Mouse (Mus musculus): ENCODE results near the gene Glud1. TPM values are rescaled to one million over a fixed set of nuclear protein-coding genes. Genes with fewer than 3 reads are reported as not detected.
A peak's percentile ranks its signal among the peaks of the same experiment; 100 is the strongest.
"Not testable (repeated sequence)": the region's sequence is repeated elsewhere in the genome, so short reads cannot be mapped to it uniquely, and the experiment has no call there.

Gene Glud1
- polyA plus RNA-seq, 1 experiment: 41.8 TPM

DNA sequence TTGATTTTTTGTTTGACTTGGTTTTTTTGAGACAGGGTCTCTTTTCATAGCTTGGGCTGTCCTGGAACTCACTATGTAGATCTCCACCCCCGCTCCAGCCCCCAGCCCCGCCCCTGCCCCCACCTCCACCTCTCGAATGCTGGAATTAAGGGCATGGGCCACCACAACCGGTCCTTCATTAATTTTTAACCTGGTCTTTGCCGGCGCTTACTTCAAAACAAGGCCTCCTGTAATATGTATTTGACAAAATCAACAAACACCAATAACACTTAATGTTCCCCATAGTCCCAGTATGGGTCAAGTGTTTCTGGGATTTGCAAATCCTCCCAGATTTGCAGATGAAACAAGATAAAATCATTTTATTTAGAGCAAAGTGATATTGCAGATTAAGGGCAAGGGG lies 49.7 kb downstream of the Glud1 start:
- 70% methylated on average over 6 of the region's 6 CpGs for WGBS
- no peak overlapping the region for H3K27ac ChIP-seq (ENCODE audit: control insufficient read depth, insufficient read depth, low read depth, low read length, poor library complexity)
- no peak for TF ChIP-seq CTCF (IDR thresholded peaks at IDR 0.05; ENCODE audit: control insufficient read depth, insufficient read depth, low read length)
- TF ChIP-seq POLR2A (IDR thresholded peaks at IDR 0.05; ENCODE audit: borderline replicate concordance, control insufficient read depth, low read depth, low read length): no peak
- no peaks in the 10 kb centered on the region for H3K4me1 ChIP-seq (ENCODE audit: control insufficient read depth, insufficient read depth, low read length)
- H3K4me3 ChIP-seq (replicated peaks; ENCODE audit: control insufficient read depth, low read depth, low read length): no peak overlapping the region

DNA sequence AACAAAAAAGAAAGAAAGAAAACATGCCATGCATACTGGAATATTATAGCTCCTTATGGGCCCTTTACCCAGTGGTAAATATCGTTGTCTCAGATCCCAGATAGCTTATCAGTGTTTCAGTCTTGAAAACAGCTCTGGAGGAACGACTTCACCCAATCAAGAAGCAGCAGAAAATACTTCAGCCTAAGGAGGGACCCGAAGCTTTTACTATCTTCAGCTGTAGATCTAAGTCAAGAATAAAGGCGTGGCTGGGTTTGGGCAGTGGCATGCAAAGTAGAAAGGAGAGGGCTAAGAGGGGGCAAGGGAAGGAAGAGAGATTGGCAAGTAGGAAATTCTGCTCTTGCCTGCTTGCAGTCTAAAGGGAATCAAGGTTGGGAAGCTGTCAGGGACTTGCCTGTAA lies 51.6 kb downstream of the Glud1 start:
- 47% methylated on average over 4 of the region's 4 CpGs for WGBS
- TF ChIP-seq POLR2A (IDR thresholded peaks at IDR 0.05; ENCODE audit: borderline replicate concordance, control insufficient read depth, low read depth, low read length) (no peak), CTCF (IDR thresholded peaks at IDR 0.05; ENCODE audit: control insufficient read depth, insufficient read depth, low read length) (no peak)

DNA sequence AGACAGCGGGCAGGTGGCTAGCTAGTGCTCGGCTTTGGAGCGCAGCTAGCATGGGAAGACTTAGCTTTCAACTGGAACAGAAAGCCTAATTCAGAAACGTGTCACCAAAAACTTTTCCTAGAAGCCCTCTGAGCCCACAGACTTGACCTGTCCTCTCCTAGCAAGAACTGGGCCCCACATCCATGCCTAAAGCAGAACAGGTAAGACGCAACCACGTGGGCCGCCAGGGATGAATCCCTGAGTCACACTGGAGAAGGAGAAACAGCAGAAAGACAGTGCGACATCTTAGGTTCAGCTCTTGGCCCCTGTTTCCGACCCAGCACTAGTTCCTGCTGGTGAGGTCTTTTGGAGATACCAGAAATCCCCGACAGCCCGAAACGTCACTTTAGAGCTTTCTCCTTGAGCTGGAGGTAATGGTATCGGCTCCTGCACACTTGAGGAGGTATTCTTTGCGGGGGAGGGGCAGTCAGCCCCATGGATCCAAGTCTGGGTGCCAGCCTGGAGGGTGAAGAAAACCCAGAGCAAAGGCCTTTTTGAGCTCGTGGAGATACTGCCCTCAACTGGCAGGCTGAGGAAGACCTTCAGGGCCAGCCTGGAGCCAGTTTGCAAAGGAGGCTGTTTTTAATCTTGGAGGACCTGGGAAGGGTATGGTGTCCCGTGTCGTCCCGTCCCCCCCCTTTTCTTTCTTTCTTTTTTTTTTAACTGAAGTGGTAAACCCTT lies 52.4 kb downstream of the Glud1 start:
- H3K27ac ChIP-seq (ENCODE audit: control insufficient read depth, insufficient read depth, low read depth, low read length, poor library complexity): no peak overlapping the region
- 49% methylated on average over 18 of the region's 18 CpGs for WGBS
- TF ChIP-seq POLR2A (IDR thresholded peaks at IDR 0.05; ENCODE audit: borderline replicate concordance, control insufficient read depth, low read depth, low read length): no peak
- TF ChIP-seq CTCF (IDR thresholded peaks at IDR 0.05; ENCODE audit: control insufficient read depth, insufficient read depth, low read length): peak; percentile 52
- no peaks in the 10 kb centered on the region for H3K4me1 ChIP-seq (ENCODE audit: control insufficient read depth, insufficient read depth, low read length)
- no peak overlapping the region for H3K4me3 ChIP-seq (replicated peaks; ENCODE audit: control insufficient read depth, low read depth, low read length)

More for the DNA sequence above, 51.6 kb downstream of the Glud1 start:
- Histone ChIP-seq H3K4me1 (ENCODE audit: control insufficient read depth, insufficient read depth, low read length) (no peaks in the 10 kb centered on the region), H3K27ac (ENCODE audit: control insufficient read depth, insufficient read depth, low read depth, low read length, poor library complexity) (no peak overlapping the region), H3K4me3 (replicated peaks; ENCODE audit: control insufficient read depth, low read depth, low read length) (no peak overlapping the region)

DNA sequence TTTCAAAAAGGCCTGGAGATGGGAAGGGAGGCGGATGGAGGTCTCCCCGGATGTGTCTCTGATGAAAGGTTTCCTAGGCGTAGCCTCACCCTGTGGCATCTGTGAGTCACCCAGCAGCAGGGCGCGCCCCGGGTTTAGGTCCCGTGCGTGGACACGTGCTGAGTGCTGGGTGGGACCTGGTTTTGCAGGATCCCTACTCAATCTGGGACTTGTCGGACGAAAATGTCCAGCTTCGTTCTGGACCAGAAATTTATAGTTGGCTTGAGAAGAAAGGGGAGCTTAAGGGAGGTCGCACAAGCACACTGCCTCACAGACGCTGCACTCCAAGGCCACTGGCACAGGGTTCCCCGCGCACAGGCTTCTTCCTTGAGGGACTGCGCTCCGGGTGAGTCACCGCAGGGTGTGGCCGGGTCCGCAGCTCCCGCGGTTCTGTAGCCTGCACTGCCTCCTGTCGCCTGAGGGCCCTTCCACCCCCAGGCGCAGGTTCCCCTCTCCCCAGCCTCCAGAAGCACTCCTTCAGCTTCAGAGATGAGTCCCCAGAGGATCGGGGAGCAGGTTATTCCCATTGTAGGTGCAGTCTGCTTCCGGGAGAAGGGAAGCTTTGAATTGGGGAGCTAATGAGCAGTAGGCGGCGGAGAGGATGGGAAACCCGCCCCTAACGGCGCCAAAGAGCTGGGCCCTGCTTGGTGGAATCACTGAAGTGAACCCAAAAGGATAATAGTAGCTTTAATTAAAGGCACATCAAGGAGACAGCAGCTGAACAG lies 53.1 kb downstream of the Glud1 start:
- no peak overlapping the region; the same call in 1 of the 2 replicates for H3K27ac ChIP-seq (ENCODE audit: control insufficient read depth, insufficient read depth, low read depth, low read length, poor library complexity)
- TF ChIP-seq CTCF (IDR thresholded peaks at IDR 0.05; ENCODE audit: control insufficient read depth, insufficient read depth, low read length) (no peak), POLR2A (IDR thresholded peaks at IDR 0.05; ENCODE audit: borderline replicate concordance, control insufficient read depth, low read depth, low read length) (no peak)

DNA sequence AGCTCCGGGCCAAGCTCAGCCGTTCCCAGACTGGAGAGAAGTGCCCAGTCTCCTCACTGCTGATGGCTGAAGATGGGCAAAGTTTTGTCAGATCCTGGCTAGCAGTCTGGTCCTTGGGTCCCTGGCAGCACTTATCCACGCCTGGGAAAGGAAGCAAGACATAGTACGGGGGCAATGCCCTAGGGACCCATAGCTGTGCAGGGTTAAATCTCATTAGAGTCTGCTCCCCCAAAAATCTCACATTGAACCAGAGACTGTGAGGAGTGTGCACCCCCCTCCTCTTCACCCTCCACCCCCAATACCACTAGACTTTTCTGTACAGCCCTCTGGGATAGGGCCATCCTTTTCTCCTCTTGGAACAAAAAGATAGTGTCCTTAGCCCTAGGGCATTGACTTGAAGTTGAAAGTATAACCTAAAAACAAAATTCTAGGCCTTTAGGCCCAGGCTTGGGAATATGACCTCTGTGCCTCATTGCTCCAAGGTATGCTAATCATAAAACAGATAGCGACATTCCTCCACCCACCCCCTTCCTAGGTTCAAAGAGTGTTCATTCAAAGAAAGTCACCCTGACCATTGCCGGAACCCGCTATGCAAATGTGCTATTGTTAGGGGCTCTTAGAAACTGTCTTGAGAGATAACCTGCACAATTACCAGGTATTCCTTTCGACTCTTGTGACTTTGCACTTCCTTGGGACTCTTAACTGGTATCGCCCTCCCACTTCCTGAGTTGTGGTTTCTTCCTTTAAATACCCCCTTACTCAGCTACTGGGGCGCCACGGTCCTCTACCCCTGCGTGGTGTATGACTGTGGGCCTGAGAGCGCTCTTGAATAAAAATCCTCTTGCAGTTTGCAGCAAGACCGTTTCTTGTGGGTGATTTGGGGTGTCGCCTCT lies 54.0 kb downstream of the Glud1 start:
- H3K4me3 ChIP-seq (replicated peaks; ENCODE audit: control insufficient read depth, low read depth, low read length); H3K4me1 ChIP-seq (ENCODE audit: control insufficient read depth, insufficient read depth, low read length); H3K27ac ChIP-seq (ENCODE audit: control insufficient read depth, insufficient read depth, low read depth, low read length, poor library complexity): not testable (repeated sequence)
- WGBS: 81% methylated on average over 15 of the region's 15 CpGs

More for the DNA sequence above, 53.1 kb downstream of the Glud1 start:
- 14% methylated on average over 32 of the region's 32 CpGs for WGBS
- Histone ChIP-seq H3K4me3 (replicated peaks; ENCODE audit: control insufficient read depth, low read depth, low read length) (no peak overlapping the region), H3K4me1 (ENCODE audit: control insufficient read depth, insufficient read depth, low read length) (no peaks in the 10 kb centered on the region)

DNA sequence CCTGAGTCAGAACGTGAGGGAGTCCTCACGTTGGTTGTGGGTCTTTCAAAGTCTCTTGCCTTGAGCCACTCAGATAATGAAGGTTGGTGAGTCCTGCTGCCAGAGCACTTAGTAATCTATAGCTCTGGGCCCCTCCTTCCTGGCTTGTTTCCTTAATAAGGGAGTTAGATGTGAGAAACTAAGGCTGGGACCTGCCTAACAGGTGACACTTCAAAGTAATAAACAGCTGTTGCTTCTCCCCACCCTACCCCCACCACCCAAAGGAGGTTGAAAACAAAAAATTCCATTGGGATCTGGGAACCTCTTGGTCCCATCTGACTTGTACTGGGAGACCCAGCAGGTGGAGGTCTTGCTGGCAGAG lies 54.6 kb downstream of the Glud1 start:
- Histone ChIP-seq H3K4me3 (replicated peaks; ENCODE audit: control insufficient read depth, low read depth, low read length) (no peak overlapping the region), H3K27ac (ENCODE audit: control insufficient read depth, insufficient read depth, low read depth, low read length, poor library complexity) (no peak overlapping the region), H3K4me1 (ENCODE audit: control insufficient read depth, insufficient read depth, low read length) (no peaks in the 10 kb centered on the region)
- WGBS: 83% methylated on average over 2 of the region's 2 CpGs
- TF ChIP-seq CTCF (IDR thresholded peaks at IDR 0.05; ENCODE audit: control insufficient read depth, insufficient read depth, low read length) (no peak), POLR2A (IDR thresholded peaks at IDR 0.05; ENCODE audit: borderline replicate concordance, control insufficient read depth, low read depth, low read length) (no peak)

DNA sequence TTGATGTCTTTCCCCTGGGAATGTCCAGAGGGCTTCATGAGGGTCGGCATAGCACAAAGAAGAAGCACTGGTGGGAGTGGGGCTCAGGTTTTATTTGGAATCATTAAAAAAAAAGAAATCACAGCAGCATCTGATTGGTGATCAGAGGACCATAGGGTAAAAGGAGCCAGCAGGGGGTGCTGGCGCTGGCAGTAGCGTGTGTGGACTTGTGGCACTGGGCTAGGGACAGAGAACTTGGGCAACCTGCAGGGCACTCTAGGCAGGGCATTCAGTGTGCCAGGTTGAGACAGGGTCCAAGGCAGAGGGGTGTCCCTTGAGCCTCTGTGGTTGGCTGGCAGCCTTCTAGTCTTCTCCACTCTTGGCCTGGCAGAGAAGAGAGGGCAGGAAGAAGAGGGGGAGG lies 59.7 kb downstream of the Glud1 start:
- Histone ChIP-seq H3K27ac (ENCODE audit: control insufficient read depth, insufficient read depth, low read depth, low read length, poor library complexity) (no peak overlapping the region), H3K4me3 (replicated peaks; ENCODE audit: control insufficient read depth, low read depth, low read length) (no peak overlapping the region)
- whole genome bisulfite sequencing: 65% methylated on average over 3 of the region's 3 CpGs

DNA sequence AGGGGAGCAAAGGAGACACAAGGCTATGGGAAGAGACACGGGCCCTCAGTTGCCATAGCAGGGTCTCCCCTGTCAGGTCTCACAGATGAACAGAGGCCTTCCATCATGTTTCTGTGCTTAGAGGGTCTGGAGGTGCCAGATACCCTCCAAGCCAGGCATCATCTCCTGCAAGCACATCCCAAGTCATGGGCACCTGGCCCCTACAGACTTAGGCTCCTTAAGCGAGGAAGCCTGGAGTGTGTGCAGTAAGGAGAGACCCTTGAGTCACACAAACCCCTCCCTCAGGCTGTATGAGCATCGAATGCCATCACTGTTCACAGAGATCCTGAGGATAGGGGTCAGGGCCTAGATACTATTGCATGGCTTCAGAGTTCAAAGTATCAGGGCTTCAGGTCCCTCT lies 60.4 kb downstream of the Glud1 start:
- H3K27ac ChIP-seq (ENCODE audit: control insufficient read depth, insufficient read depth, low read depth, low read length, poor library complexity): no peak overlapping the region
- no peaks in the 10 kb centered on the region for H3K4me1 ChIP-seq (ENCODE audit: control insufficient read depth, insufficient read depth, low read length)
- H3K4me3 ChIP-seq (replicated peaks; ENCODE audit: control insufficient read depth, low read depth, low read length): no peak overlapping the region
- 81% methylated on average over 3 of the region's 3 CpGs for WGBS
- TF ChIP-seq CTCF (IDR thresholded peaks at IDR 0.05; ENCODE audit: control insufficient read depth, insufficient read depth, low read length): no peak
- no peak for TF ChIP-seq POLR2A (IDR thresholded peaks at IDR 0.05; ENCODE audit: borderline replicate concordance, control insufficient read depth, low read depth, low read length)

More for the DNA sequence above, 59.7 kb downstream of the Glud1 start:
- H3K4me1 ChIP-seq (ENCODE audit: control insufficient read depth, insufficient read depth, low read length): no peaks in the 10 kb centered on the region
- TF ChIP-seq POLR2A (IDR thresholded peaks at IDR 0.05; ENCODE audit: borderline replicate concordance, control insufficient read depth, low read depth, low read length): no peak
- TF ChIP-seq CTCF (IDR thresholded peaks at IDR 0.05; ENCODE audit: control insufficient read depth, insufficient read depth, low read length): peak; percentile 13; the same call in 1 of the 2 replicates

Measured in bone marrow, adult 2 months (tissue).